Mouse (Mus musculus) stomach, embryonic 15.5 days (tissue): ENCODE results near the gene Ptcra. TPM values are rescaled to one million over a fixed set of nuclear protein-coding genes. Genes with fewer than 3 reads are reported as not detected.

ENCODE experiments used
- ATAC-seq: fragments of 200-750 bp; cut with Nextera tagmentation; 2 replicates; pipeline ENCODE4 v1.8.0; 2017; ENCODE audit warnings: low read depth, moderate number of reproducible peaks, moderate TSS enrichment; ENCODE audit not compliant: insufficient read depth, low FRiP score
- H3K27ac ChIP-seq: fragments of 300-500 bp; sonication (generic); 2 replicates; pipeline ENCODE4 v1.5.1; 2015; ENCODE audit warnings: mild to moderate bottlenecking, inconsistent platforms
- H3K27me3 ChIP-seq: fragments of 300-500 bp; sonication (generic); replicated peaks from 2 replicates; pipeline ENCODE4 v1.6.1; 2015; ENCODE audit warnings: inconsistent platforms
- H3K36me3 ChIP-seq: fragments of 300-500 bp; sonication (generic); 2 replicates; pipeline ENCODE4 v1.6.1; 2015; ENCODE audit warnings: inconsistent platforms
- H3K4me1 ChIP-seq: fragments of 300-500 bp; sonication (generic); 2 replicates; pipeline ENCODE4 v1.6.1; 2015; ENCODE audit warnings: inconsistent platforms
- H3K4me2 ChIP-seq: fragments of 300-500 bp; sonication (generic); 2 replicates; pipeline ENCODE4 v1.6.1; 2015; ENCODE audit warnings: mild to moderate bottlenecking, inconsistent platforms
- H3K4me3 ChIP-seq: fragments of 300-500 bp; sonication (generic); replicated peaks from 2 replicates; pipeline ENCODE4 v1.5.1; 2015; ENCODE audit warnings: inconsistent platforms
- H3K9ac ChIP-seq: fragments of 300-500 bp; sonication (generic); 2 replicates; pipeline ENCODE4 v1.6.1; 2015; ENCODE audit warnings: inconsistent platforms
- H3K9me3 ChIP-seq: fragments of 300-500 bp; sonication (generic); 2 replicates; pipeline ENCODE4 v1.6.1; 2016; ENCODE audit warnings: inconsistent platforms
- WGBS: fragments of 180-500 bp; shearing (Covaris S2); methylation state at CpG from one replicate; pipeline ENCODE4 v1.1.7; 2015; 5-methylcytosine and 5-hydroxymethylcytosine counted together
- polyA plus RNA-seq: library from polyadenylated mRNA; unstranded; fragments of >200 nt; fragmentation: Nextera tagmentation; extraction: Ambion mirVana; gene quantifications from 2 replicates; pipeline ENCODE4 v1.2.1, GENCODE M21; 2015

Gene Ptcra
- polyA plus RNA-seq, 1 experiment from 2014 or later = 0.37 TPM

GRCm38 (mm10) chr17:46736160-46736559 lies 27.4 kb downstream of the Ptcra start:
- H3K9me3 ChIP-seq = no peaks in the 10 kb centered on the region
- no peak overlapping the region for H3K27ac ChIP-seq
- H3K27me3 ChIP-seq = no peaks in the 10 kb centered on the region
- H3K9ac ChIP-seq = no peak overlapping the region
- no peak overlapping the region for H3K4me2 ChIP-seq
- H3K4me1 ChIP-seq = no peaks in the 10 kb centered on the region
- no peaks in the 10 kb centered on the region; the same call in 1 of the 2 replicates for H3K36me3 ChIP-seq
- no peak overlapping the region for H3K4me3 ChIP-seq
- ATAC-seq = no peak
- WGBS = 59% methylated on average over 10 of the region's 10 CpGs

GRCm38 (mm10) chr17:46735287-46735686 lies 28.2 kb downstream of the Ptcra start:
- no peaks in the 10 kb centered on the region; the same call in 1 of the 2 replicates for H3K36me3 ChIP-seq
- H3K4me2 ChIP-seq = no peak overlapping the region
- H3K9ac ChIP-seq = no peak overlapping the region
- no peaks in the 10 kb centered on the region for H3K4me1 ChIP-seq
- H3K27ac ChIP-seq = no peak overlapping the region
- H3K9me3 ChIP-seq = no peaks in the 10 kb centered on the region
- peak; percentile 67; the same call in 1 of the 2 replicates for ATAC-seq
- no peaks in the 10 kb centered on the region for H3K27me3 ChIP-seq
- no peak overlapping the region for H3K4me3 ChIP-seq
- 86% methylated on average over 7 of the region's 7 CpGs for WGBS

- H3K4me1 ChIP-seq = 0 out of 2 replicates have a peak, but pooled peaks cover 4% of the 10 kb centered on the region
- no peak overlapping the region for H3K27ac ChIP-seq
- WGBS = 91% methylated on average over 3 of the region's 3 CpGs
- no peaks in the 10 kb centered on the region for H3K9me3 ChIP-seq
- no peak overlapping the region for H3K4me3 ChIP-seq
- H3K9ac ChIP-seq = no peak overlapping the region
- no peaks in the 10 kb centered on the region; the same call in 1 of the 2 replicates for H3K36me3 ChIP-seq
- no peak overlapping the region for H3K4me2 ChIP-seq
- ATAC-seq = no peak
- H3K27me3 ChIP-seq = no peaks in the 10 kb centered on the region
Measured at GRCm38 (mm10) chr17:46734055-46734454, 29.5 kb downstream of the Ptcra start.

- H3K36me3 ChIP-seq = no peaks in the 10 kb centered on the region; the same call in 1 of the 2 replicates
- H3K4me1 ChIP-seq = 0 out of 2 replicates have a peak, but pooled peaks cover 4% of the 10 kb centered on the region
- peak within 1 kb of the TSS; percentile 57 for H3K4me2 ChIP-seq
- no peaks in the 10 kb centered on the region for H3K27me3 ChIP-seq
- ATAC-seq = peak; percentile 65; the same call in 1 of the 2 replicates
- 15% methylated on average over 24 of the region's 24 CpGs for WGBS
- H3K4me3 ChIP-seq = peak within 1 kb of the TSS; percentile 33
- no peak within 1 kb of the TSS for H3K9ac ChIP-seq
- H3K9me3 ChIP-seq = no peaks in the 10 kb centered on the region
- no peak within 1 kb of the TSS for H3K27ac ChIP-seq
Measured at GRCm38 (mm10) chr17:46728904-46729318, 34.6 kb downstream of the Ptcra start, which contains the start of gene Gnmt. Gene Gnmt (minus strand): TSS chr17:46729168.

GRCm38 (mm10) chr17:46728496-46728895 lies 35.0 kb downstream of the Ptcra start:
- Histone ChIP-seq H3K4me1 (0 out of 2 replicates have a peak, but pooled peaks cover 4% of the 10 kb centered on the region), H3K4me3 (peak overlapping the region; percentile 33), H3K27ac (no peak overlapping the region), H3K9ac (no peak overlapping the region), H3K9me3 (no peaks in the 10 kb centered on the region), H3K27me3 (no peaks in the 10 kb centered on the region), H3K4me2 (peak overlapping the region; percentile 57), H3K36me3 (no peaks in the 10 kb centered on the region; the same call in 1 of the 2 replicates)
- 39% methylated on average over 11 of the region's 11 CpGs for WGBS
- ATAC-seq = 0 out of 2 replicates have a peak, but pooled peaks have one; percentile 2

- H3K4me2 ChIP-seq = no peak overlapping the region
- no peaks in the 10 kb centered on the region; the same call in 1 of the 2 replicates for H3K36me3 ChIP-seq
- H3K4me3 ChIP-seq = no peak overlapping the region
- no peak overlapping the region for H3K9ac ChIP-seq
- no peaks in the 10 kb centered on the region for H3K9me3 ChIP-seq
- no peaks in the 10 kb centered on the region for H3K27me3 ChIP-seq
- H3K27ac ChIP-seq = no peak overlapping the region
- WGBS = 39% methylated on average over 6 of the region's 6 CpGs
- ATAC-seq = no peak
- H3K4me1 ChIP-seq = 0 out of 2 replicates have a peak, but pooled peaks cover 4% of the 10 kb centered on the region
Measured at GRCm38 (mm10) chr17:46728021-46728420, 35.5 kb downstream of the Ptcra start.

GRCm38 (mm10) chr17:46727271-46727670 lies 36.2 kb downstream of the Ptcra start:
- Histone ChIP-seq H3K27me3 (no peaks in the 10 kb centered on the region), H3K27ac (no peak overlapping the region), H3K9me3 (no peaks in the 10 kb centered on the region), H3K4me1 (0 out of 2 replicates have a peak, but pooled peaks cover 4% of the 10 kb centered on the region), H3K9ac (no peak overlapping the region), H3K4me2 (no peak overlapping the region), H3K36me3 (peaks cover 2% of the 10 kb centered on the region; the same call in 1 of the 2 replicates), H3K4me3 (no peak overlapping the region)
- no peak for ATAC-seq
- WGBS = 91% methylated on average over 11 of the region's 11 CpGs

- Histone ChIP-seq H3K9ac (no peak overlapping the region), H3K4me2 (no peak overlapping the region), H3K36me3 (peaks cover 7% of the 10 kb centered on the region; the same call in 1 of the 2 replicates), H3K4me1 (0 out of 2 replicates have a peak, but pooled peaks cover 4% of the 10 kb centered on the region), H3K9me3 (no peaks in the 10 kb centered on the region), H3K4me3 (no peak overlapping the region), H3K27me3 (no peaks in the 10 kb centered on the region), H3K27ac (no peak overlapping the region)
- WGBS = 90% methylated on average over 26 of the region's 26 CpGs
- no peak for ATAC-seq
Measured at GRCm38 (mm10) chr17:46725731-46726645, 37.5 kb downstream of the Ptcra start.

GRCm38 (mm10) chr17:46725273-46725672 lies 38.2 kb downstream of the Ptcra start:
- no peak overlapping the region for H3K4me2 ChIP-seq
- H3K4me3 ChIP-seq = no peak overlapping the region
- no peak for ATAC-seq
- no peak overlapping the region for H3K9ac ChIP-seq
- no peaks in the 10 kb centered on the region for H3K9me3 ChIP-seq
- no peak overlapping the region for H3K27ac ChIP-seq
- 0 out of 2 replicates have a peak, but pooled peaks cover 4% of the 10 kb centered on the region for H3K4me1 ChIP-seq
- H3K27me3 ChIP-seq = no peaks in the 10 kb centered on the region
- H3K36me3 ChIP-seq = peaks cover 11% of the 10 kb centered on the region; the same call in 1 of the 2 replicates
- 61% methylated on average over 9 of the region's 9 CpGs for WGBS

- H3K27ac ChIP-seq = no peak overlapping the region
- H3K9ac ChIP-seq = no peak overlapping the region
- peaks cover 13% of the 10 kb centered on the region; the same call in 1 of the 2 replicates for H3K36me3 ChIP-seq
Measured at GRCm38 (mm10) chr17:46724477-46725084, 38.9 kb downstream of the Ptcra start.

GRCm38 (mm10) chr17:46721077-46721476 lies 42.4 kb downstream of the Ptcra start:
- no peak overlapping the region for H3K9ac ChIP-seq
- H3K4me2 ChIP-seq = no peak overlapping the region
- no peaks in the 10 kb centered on the region for H3K4me1 ChIP-seq
- H3K4me3 ChIP-seq = no peak overlapping the region
- H3K36me3 ChIP-seq = peaks cover 18% of the 10 kb centered on the region; the same call in 1 of the 2 replicates
- WGBS = 90% methylated on average over 7 of the region's 7 CpGs
- no peaks in the 10 kb centered on the region for H3K9me3 ChIP-seq
- H3K27ac ChIP-seq = no peak overlapping the region
- no peak for ATAC-seq
- H3K27me3 ChIP-seq = no peaks in the 10 kb centered on the region

More at GRCm38 (mm10) chr17:46724477-46725084, 38.9 kb downstream of the Ptcra start:
- Histone ChIP-seq H3K4me1 (0 out of 2 replicates have a peak, but pooled peaks cover 4% of the 10 kb centered on the region), H3K27me3 (no peaks in the 10 kb centered on the region), H3K4me3 (no peak overlapping the region), H3K9me3 (no peaks in the 10 kb centered on the region), H3K4me2 (no peak overlapping the region)
- WGBS = 77% methylated on average over 19 of the region's 20 CpGs
- no peak for ATAC-seq
